Mouse (Mus musculus): ENCODE measurements around the gene Oaz1. TPM values are rescaled to one million over a fixed set of nuclear protein-coding genes. Genes with fewer than 3 reads are reported as not detected.

Gene Oaz1
- polyA plus RNA-seq, 1 experiment from 2014 or later = 2,086 TPM

DNA sequence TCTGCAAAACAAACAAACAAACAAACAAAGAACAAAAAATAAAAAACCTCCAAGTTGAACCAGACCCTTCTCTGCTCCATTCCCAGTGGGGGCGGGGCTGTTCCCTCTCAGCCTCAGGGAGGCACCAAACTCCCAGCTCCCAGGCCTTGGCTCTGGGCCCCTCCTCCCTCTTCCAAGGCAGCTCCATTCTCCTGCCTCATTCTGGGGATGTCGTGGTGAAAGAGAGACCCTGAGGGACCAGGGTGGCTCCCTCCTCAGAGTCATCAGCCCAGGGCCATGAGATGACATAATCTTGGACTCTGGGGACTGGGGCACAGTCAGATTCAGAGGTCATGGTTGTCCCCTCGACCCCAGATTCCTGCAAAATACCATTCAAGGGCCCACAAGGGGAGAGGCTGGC lies 50.1 kb downstream of the Oaz1 start:
- WGBS = 24% methylated on average over 3 of the region's 3 CpGs
- Histone ChIP-seq H3K36me3 (ENCODE audit: insufficient read depth, low read length) (no peaks in the 10 kb centered on the region), H3K4me3 (ENCODE audit: low read length) (no peak overlapping the region), H3K9me3 (ENCODE audit: low read length) (no peaks in the 10 kb centered on the region), H3K4me2 (replicated peaks; ENCODE audit: low read depth, low read length) (no peak overlapping the region), H3K9ac (replicated peaks; ENCODE audit: low read length) (no peak overlapping the region), H3K4me1 (ENCODE audit: insufficient read depth, low read length) (no peaks in the 10 kb centered on the region), H3K27ac (ENCODE audit: low read length) (no peak overlapping the region), H3K27me3 (ENCODE audit: insufficient read depth, low read length) (no peaks in the 10 kb centered on the region)
- no peak for ATAC-seq (ENCODE audit: low FRiP score, low TSS enrichment)

MicroRNA genes within 50 kb of the gene (microRNA counts, 519-probe panel; counts per million panel counts)
- 104 counts per million, percentile 35 among the panel's probes with 10 or more counts for microRNA mmu-miR-1982

Small RNA genes lying within 50 kb of the gene (microRNA-seq; reads per million reads assigned to microRNA genes)
- 1.1 reads per million for gene Mir1982

Other genes with a start within 250 kb of the Oaz1 start
- gene Klf16, start 249.3 kb upstream of the Oaz1 start, polyA plus RNA-seq (2015; fragmentation: Nextera tagmentation; extraction: Ambion mirVana) = 10.4 and 11.6 TPM in 2 replicates
- gene Abhd17a, start 236.3 kb upstream of the Oaz1 start, polyA plus RNA-seq (2015; fragmentation: Nextera tagmentation; extraction: Ambion mirVana) = 86.5 and 89.2 TPM in 2 replicates
- 113 and 117 TPM in 2 replicates for gene Scamp4, start 223.8 kb upstream of the Oaz1 start, polyA plus RNA-seq (2015; fragmentation: Nextera tagmentation; extraction: Ambion mirVana)
- 8.7 and 10.4 TPM in 2 replicates for gene Adat3, start 223.8 kb upstream of the Oaz1 start, polyA plus RNA-seq (2015; fragmentation: Nextera tagmentation; extraction: Ambion mirVana)
- 4.2 and 4.8 TPM in 2 replicates for gene Gm49322, start 220.6 kb upstream of the Oaz1 start, polyA plus RNA-seq (2015; fragmentation: Nextera tagmentation; extraction: Ambion mirVana)
- gene Csnk1g2, start 203.8 kb upstream of the Oaz1 start, polyA plus RNA-seq (2015; fragmentation: Nextera tagmentation; extraction: Ambion mirVana) = 30.8 and 93.6 TPM in 2 replicates
- gene Btbd2, start 169.6 kb upstream of the Oaz1 start, polyA plus RNA-seq (2015; fragmentation: Nextera tagmentation; extraction: Ambion mirVana) = 21.0 and 74.8 TPM in 2 replicates
- 71.1 and 108 TPM in 2 replicates for gene Mknk2, start 148.5 kb upstream of the Oaz1 start, polyA plus RNA-seq (2015; fragmentation: Nextera tagmentation; extraction: Ambion mirVana)
- 43.1 and 43.2 TPM in 2 replicates for gene Mob3a, start 124.7 kb upstream of the Oaz1 start, polyA plus RNA-seq (2015; fragmentation: Nextera tagmentation; extraction: Ambion mirVana)
- 23.3 and 23.8 TPM in 2 replicates for gene Izumo4, start 124.5 kb upstream of the Oaz1 start, polyA plus RNA-seq (2015; fragmentation: Nextera tagmentation; extraction: Ambion mirVana)
- 67.7 and 68.8 TPM in 2 replicates for gene Ap3d1, start 84.4 kb upstream of the Oaz1 start, polyA plus RNA-seq (2015; fragmentation: Nextera tagmentation; extraction: Ambion mirVana)
- gene Dot1l, start 71.5 kb upstream of the Oaz1 start, polyA plus RNA-seq (2015; fragmentation: Nextera tagmentation; extraction: Ambion mirVana) = 17.3 and 20.7 TPM in 2 replicates
- gene Sf3a2, start 28.5 kb upstream of the Oaz1 start, polyA plus RNA-seq (2015; fragmentation: Nextera tagmentation; extraction: Ambion mirVana) = 71.2 and 87.3 TPM in 2 replicates
- 123 and 129 TPM in 2 replicates for gene Plekhj1, start 28.0 kb upstream of the Oaz1 start, polyA plus RNA-seq (2015; fragmentation: Nextera tagmentation; extraction: Ambion mirVana)
- gene Amh, start 21.4 kb upstream of the Oaz1 start, polyA plus RNA-seq (2015; fragmentation: Nextera tagmentation; extraction: Ambion mirVana) = 0.70 TPM in 1 of 2 replicates, not detected in the other
- 4.5 and 4.6 TPM in 2 replicates for gene Jsrp1, start 13.2 kb upstream of the Oaz1 start, polyA plus RNA-seq (2015; fragmentation: Nextera tagmentation; extraction: Ambion mirVana)
- 0.66 and 0.71 TPM in 2 replicates for gene Lingo3, start 17.4 kb downstream of the Oaz1 start, polyA plus RNA-seq (2015; fragmentation: Nextera tagmentation; extraction: Ambion mirVana)
- 248 and 262 TPM in 2 replicates for gene Lsm7, start 28.6 kb downstream of the Oaz1 start, polyA plus RNA-seq (2015; fragmentation: Nextera tagmentation; extraction: Ambion mirVana)
- gene Sppl2b, start 28.6 kb downstream of the Oaz1 start, polyA plus RNA-seq (2015; fragmentation: Nextera tagmentation; extraction: Ambion mirVana) = 52.6 and 54.0 TPM in 2 replicates
- gene Tmprss9, start 45.2 kb downstream of the Oaz1 start, polyA plus RNA-seq (2015; fragmentation: Nextera tagmentation; extraction: Ambion mirVana) = 0.08 TPM in 1 of 2 replicates, not detected in the other
- gene Timm13, start 74.3 kb downstream of the Oaz1 start, polyA plus RNA-seq (2015; fragmentation: Nextera tagmentation; extraction: Ambion mirVana) = 361 and 376 TPM in 2 replicates
- gene Lmnb2, start 91.6 kb downstream of the Oaz1 start, polyA plus RNA-seq (2015; fragmentation: Nextera tagmentation; extraction: Ambion mirVana) = 61.8 and 62.4 TPM in 2 replicates
- gene Gadd45b, start 103.4 kb downstream of the Oaz1 start, polyA plus RNA-seq (2015; fragmentation: Nextera tagmentation; extraction: Ambion mirVana) = 22.3 and 24.1 TPM in 2 replicates
- gene Gng7, start 188.3 kb downstream of the Oaz1 start, polyA plus RNA-seq (2015; fragmentation: Nextera tagmentation; extraction: Ambion mirVana) = 6.6 and 6.7 TPM in 2 replicates
- gene Diras1, start 199.0 kb downstream of the Oaz1 start, polyA plus RNA-seq (2015; fragmentation: Nextera tagmentation; extraction: Ambion mirVana) = 0.11 and 0.41 TPM in 2 replicates
- 19.6 and 19.9 TPM in 2 replicates for gene Slc39a3, start 210.8 kb downstream of the Oaz1 start, polyA plus RNA-seq (2015; fragmentation: Nextera tagmentation; extraction: Ambion mirVana)
- 244 and 250 TPM in 2 replicates for gene Sgta, start 233.5 kb downstream of the Oaz1 start, polyA plus RNA-seq (2015; fragmentation: Nextera tagmentation; extraction: Ambion mirVana)
- 69.6 and 70.0 TPM in 2 replicates for gene Thop1, start 243.4 kb downstream of the Oaz1 start, polyA plus RNA-seq (2015; fragmentation: Nextera tagmentation; extraction: Ambion mirVana)

Data from kidney, embryonic 16.5 days (tissue).